Mouse (Mus musculus): ENCODE data around the gene Msi1. TPM values are rescaled to one million over a fixed set of nuclear protein-coding genes. Genes with fewer than 3 reads are reported as not detected.

The Msi1 gene
- polyA plus RNA-seq, 1 experiment from 2014 or later = 23.0 TPM

DNA sequence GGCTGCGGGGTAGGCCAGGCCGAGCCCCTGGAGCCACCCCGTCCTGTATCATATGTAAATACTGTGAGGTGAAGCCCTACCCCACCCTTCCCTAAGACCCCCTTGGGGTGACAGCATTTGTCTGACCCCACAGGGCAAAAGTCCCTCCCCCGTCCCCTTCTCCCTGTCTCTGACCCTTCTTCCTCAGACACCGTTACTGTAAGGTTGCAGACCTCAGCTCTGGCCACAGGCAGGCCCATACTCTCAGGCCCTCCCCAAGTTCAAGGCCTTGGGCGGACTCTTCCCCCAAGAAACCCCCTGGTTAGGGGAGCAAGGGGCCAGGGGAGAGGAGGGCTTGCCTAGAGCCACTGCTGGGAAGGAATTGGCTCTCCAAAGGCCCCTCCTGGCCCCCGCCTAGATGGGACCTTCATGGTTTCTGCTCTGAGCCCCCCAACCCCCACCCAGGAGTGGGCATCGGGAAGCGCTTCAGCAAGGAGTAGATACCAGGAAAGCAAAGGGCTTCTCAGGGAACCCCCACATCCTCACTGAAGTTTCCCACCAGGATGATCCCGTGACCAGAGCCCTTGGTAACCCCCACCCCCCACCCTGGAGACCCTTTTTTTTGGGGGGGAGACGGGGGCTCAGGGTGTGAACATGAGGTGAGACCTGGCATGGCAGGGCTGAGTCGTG lies 25.2 kb downstream of the Msi1 start:
- WGBS = 81% methylated on average over 12 of the region's 12 CpGs
- Histone ChIP-seq H3K4me2 (ENCODE audit: low read length) (no peak overlapping the region), H3K9ac (ENCODE audit: low read depth, low read length) (no peak overlapping the region), H3K4me1 (ENCODE audit: control insufficient read depth, insufficient read depth, low read depth, low read length) (no peaks in the 10 kb centered on the region), H3K4me3 (ENCODE audit: low read length) (no peak overlapping the region), H3K27me3 (replicated peaks; ENCODE audit: control insufficient read depth, insufficient read depth, low read length) (no peaks in the 10 kb centered on the region), H3K9me3 (ENCODE audit: control insufficient read depth, low read length) (no peaks in the 10 kb centered on the region), H3K36me3 (ENCODE audit: control insufficient read depth, insufficient read depth, low read length) (peaks cover 23% of the 10 kb centered on the region), H3K27ac (ENCODE audit: low read depth, low read length) (no peak overlapping the region)
- 0 out of 2 replicates have a peak, but pooled peaks have one; percentile 19 for ATAC-seq

- WGBS = 75% methylated on average over 7 of the region's 7 CpGs
- ATAC-seq = no peak
- H3K27me3 ChIP-seq (replicated peaks; ENCODE audit: control insufficient read depth, insufficient read depth, low read length) = no peaks in the 10 kb centered on the region
Measured at GRCm38 (mm10) chr5:115455838-115456237, 26.4 kb downstream of the Msi1 start.

GRCm38 (mm10) chr5:115458918-115459317 lies 29.5 kb downstream of the Msi1 start:
- Histone ChIP-seq H3K9ac (ENCODE audit: low read depth, low read length) (no peak overlapping the region), H3K4me2 (ENCODE audit: low read length) (no peak overlapping the region), H3K4me3 (ENCODE audit: low read length) (no peak overlapping the region), H3K4me1 (ENCODE audit: control insufficient read depth, insufficient read depth, low read depth, low read length) (no peaks in the 10 kb centered on the region), H3K36me3 (ENCODE audit: control insufficient read depth, insufficient read depth, low read length) (peaks cover 7% of the 10 kb centered on the region), H3K9me3 (ENCODE audit: control insufficient read depth, low read length) (no peaks in the 10 kb centered on the region), H3K27me3 (replicated peaks; ENCODE audit: control insufficient read depth, insufficient read depth, low read length) (no peaks in the 10 kb centered on the region), H3K27ac (ENCODE audit: low read depth, low read length) (no peak overlapping the region)
- WGBS = 70% methylated on average over 13 of the region's 13 CpGs
- ATAC-seq = no peak

More at GRCm38 (mm10) chr5:115455838-115456237, 26.4 kb downstream of the Msi1 start:
- Histone ChIP-seq H3K9me3 (ENCODE audit: control insufficient read depth, low read length) (no peaks in the 10 kb centered on the region), H3K27ac (ENCODE audit: low read depth, low read length) (no peak overlapping the region), H3K36me3 (ENCODE audit: control insufficient read depth, insufficient read depth, low read length) (peaks cover 21% of the 10 kb centered on the region), H3K4me1 (ENCODE audit: control insufficient read depth, insufficient read depth, low read depth, low read length) (no peaks in the 10 kb centered on the region), H3K9ac (ENCODE audit: low read depth, low read length) (no peak overlapping the region), H3K4me2 (ENCODE audit: low read length) (no peak overlapping the region), H3K4me3 (ENCODE audit: low read length) (no peak overlapping the region)

DNA sequence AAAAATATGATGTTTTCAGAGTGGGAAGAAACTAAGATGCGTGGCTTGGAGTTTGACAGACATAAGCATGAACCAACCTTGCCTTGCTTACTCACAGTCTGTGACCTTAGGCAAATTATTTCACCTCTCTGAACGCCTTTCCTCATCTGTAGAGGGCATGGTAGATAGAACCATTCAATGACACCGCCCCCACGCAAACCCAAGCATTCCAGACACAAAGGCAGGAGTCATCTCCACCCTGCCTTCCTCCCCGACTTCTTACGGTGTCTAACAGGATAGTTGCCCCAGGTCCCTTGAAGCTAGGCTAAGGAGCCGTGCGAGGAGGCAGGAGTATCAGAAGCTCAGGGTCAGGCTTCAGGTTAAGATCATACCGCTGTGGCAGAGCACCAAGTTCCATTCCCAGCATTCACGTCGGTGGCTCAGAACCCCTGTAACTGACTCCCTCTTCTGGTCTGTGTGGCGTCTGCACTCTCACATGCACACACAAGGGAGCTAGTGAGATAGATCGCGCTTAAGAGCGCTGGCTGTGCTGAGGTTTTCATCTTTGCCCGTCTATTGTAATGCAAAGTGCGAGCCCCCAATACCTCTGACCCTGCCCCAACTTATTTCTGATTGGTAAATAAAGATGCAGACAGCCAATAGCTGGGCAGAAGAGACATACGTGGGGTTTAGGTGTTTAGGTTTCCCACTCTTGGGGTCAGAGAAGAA lies 35.2 kb downstream of the Msi1 start:
- Histone ChIP-seq H3K9ac (ENCODE audit: low read depth, low read length) (no peak overlapping the region), H3K4me1 (ENCODE audit: control insufficient read depth, insufficient read depth, low read depth, low read length) (no peaks in the 10 kb centered on the region), H3K27ac (ENCODE audit: low read depth, low read length) (no peak overlapping the region), H3K36me3 (ENCODE audit: control insufficient read depth, insufficient read depth, low read length) (no peaks in the 10 kb centered on the region), H3K4me3 (ENCODE audit: low read length) (no peak overlapping the region), H3K27me3 (replicated peaks; ENCODE audit: control insufficient read depth, insufficient read depth, low read length) (no peaks in the 10 kb centered on the region), H3K4me2 (ENCODE audit: low read length) (no peak overlapping the region), H3K9me3 (ENCODE audit: control insufficient read depth, low read length) (no peaks in the 10 kb centered on the region)
- ATAC-seq = no peak
- WGBS = 83% methylated on average over 18 of the region's 18 CpGs

DNA sequence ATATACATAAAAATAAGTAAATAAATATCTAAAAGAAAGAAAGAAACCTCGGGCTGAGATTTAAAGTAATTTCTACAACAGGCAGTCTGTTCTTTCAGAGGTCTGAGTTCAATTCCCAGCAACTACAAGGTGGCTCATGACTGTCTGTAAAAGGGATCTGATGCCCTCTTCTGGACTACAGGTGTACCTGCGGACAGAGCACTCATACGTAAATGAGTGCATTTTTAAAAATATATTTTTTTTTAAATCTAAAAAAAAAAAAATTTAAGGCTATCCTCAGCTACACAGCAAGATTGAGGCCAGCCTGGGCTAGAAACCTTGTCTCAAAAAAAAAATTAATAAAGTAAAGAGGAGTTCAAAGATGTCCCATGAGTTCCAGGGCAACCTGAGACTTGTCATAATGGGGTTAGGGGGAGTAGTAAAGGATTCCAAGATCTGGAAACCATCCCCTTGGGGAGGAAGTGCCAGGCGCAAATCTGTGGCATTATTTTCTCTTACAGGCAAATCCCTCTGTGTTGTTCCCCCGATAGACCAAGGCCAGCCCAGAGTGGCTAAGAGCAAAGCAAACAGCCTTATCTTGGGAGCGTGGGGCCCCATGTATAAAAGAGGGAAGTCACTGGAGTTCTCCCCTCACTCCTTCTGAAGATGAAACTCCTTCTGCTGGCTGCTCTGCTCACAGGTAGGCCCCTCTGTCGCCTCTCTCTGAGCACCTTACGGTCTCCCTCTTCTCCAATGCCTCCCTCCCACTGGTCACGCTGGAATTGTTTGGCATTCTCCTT lies 36.4 kb downstream of the Msi1 start, which contains the start of gene Pla2g1b:
TSS of gene Pla2g1b (plus strand) at position 621 of the 779 bp plus-strand sequence.
- Histone ChIP-seq H3K9ac (ENCODE audit: low read depth, low read length) (no peak within 1 kb of the TSS), H3K27me3 (replicated peaks; ENCODE audit: control insufficient read depth, insufficient read depth, low read length) (no peaks in the 10 kb centered on the region), H3K9me3 (ENCODE audit: control insufficient read depth, low read length) (no peaks in the 10 kb centered on the region), H3K36me3 (ENCODE audit: control insufficient read depth, insufficient read depth, low read length) (no peaks in the 10 kb centered on the region), H3K4me3 (ENCODE audit: low read length) (no peak within 1 kb of the TSS), H3K4me1 (ENCODE audit: control insufficient read depth, insufficient read depth, low read depth, low read length) (no peaks in the 10 kb centered on the region), H3K27ac (ENCODE audit: low read depth, low read length) (no peak within 1 kb of the TSS), H3K4me2 (ENCODE audit: low read length) (no peak within 1 kb of the TSS)
- no peak for ATAC-seq
- 52% methylated on average over 9 of the region's 9 CpGs for WGBS

GRCm38 (mm10) chr5:115469791-115470190 lies 40.4 kb downstream of the Msi1 start:
- no peaks in the 10 kb centered on the region for H3K27me3 ChIP-seq (replicated peaks; ENCODE audit: control insufficient read depth, insufficient read depth, low read length)

GRCm38 (mm10) chr5:115470766-115471531 lies 41.5 kb downstream of the Msi1 start:
- H3K4me1 ChIP-seq (ENCODE audit: control insufficient read depth, insufficient read depth, low read depth, low read length) = peaks cover 4% of the 10 kb centered on the region
- no peak overlapping the region for H3K4me3 ChIP-seq (ENCODE audit: low read length)
- H3K4me2 ChIP-seq (ENCODE audit: low read length) = peak overlapping the region; percentile 24
- no peak overlapping the region for H3K9ac ChIP-seq (ENCODE audit: low read depth, low read length)
- no peaks in the 10 kb centered on the region for H3K36me3 ChIP-seq (ENCODE audit: control insufficient read depth, insufficient read depth, low read length)
- ATAC-seq = 0 out of 2 replicates have a peak, but pooled peaks have one; percentile 37
- no peaks in the 10 kb centered on the region for H3K9me3 ChIP-seq (ENCODE audit: control insufficient read depth, low read length)
- 33% methylated on average over 20 of the region's 20 CpGs for WGBS
- H3K27ac ChIP-seq (ENCODE audit: low read depth, low read length) = no peak overlapping the region
- no peaks in the 10 kb centered on the region for H3K27me3 ChIP-seq (replicated peaks; ENCODE audit: control insufficient read depth, insufficient read depth, low read length)

More at GRCm38 (mm10) chr5:115469791-115470190, 40.4 kb downstream of the Msi1 start:
- Histone ChIP-seq H3K4me2 (ENCODE audit: low read length) (no peak overlapping the region), H3K9ac (ENCODE audit: low read depth, low read length) (no peak overlapping the region), H3K4me1 (ENCODE audit: control insufficient read depth, insufficient read depth, low read depth, low read length) (no peaks in the 10 kb centered on the region), H3K4me3 (ENCODE audit: low read length) (no peak overlapping the region), H3K27ac (ENCODE audit: low read depth, low read length) (no peak overlapping the region), H3K36me3 (ENCODE audit: control insufficient read depth, insufficient read depth, low read length) (no peaks in the 10 kb centered on the region), H3K9me3 (ENCODE audit: control insufficient read depth, low read length) (no peaks in the 10 kb centered on the region)
- no peak for ATAC-seq
- 73% methylated on average over 6 of the region's 6 CpGs for WGBS

DNA sequence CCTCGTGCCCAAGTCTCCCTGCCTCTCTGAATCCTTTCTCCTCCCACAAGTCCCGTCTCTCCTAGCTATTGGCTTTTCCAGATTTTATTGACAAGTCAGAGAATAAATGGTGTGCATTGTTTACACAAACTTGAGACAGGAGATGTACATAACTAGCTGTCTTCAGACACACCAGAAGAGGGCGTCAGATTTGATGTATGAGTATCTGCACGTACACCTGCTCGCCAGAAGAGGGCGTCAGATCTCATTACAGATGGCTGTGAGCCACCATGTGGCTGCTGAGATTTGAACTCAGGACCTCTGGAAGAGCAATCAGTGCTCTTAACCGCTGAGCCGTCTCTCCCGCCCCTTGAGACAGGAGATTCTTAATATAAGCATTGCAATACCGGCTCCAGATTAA lies 43.8 kb downstream of the Msi1 start:
- no peak overlapping the region for H3K4me2 ChIP-seq (ENCODE audit: low read length)
- H3K36me3 ChIP-seq (ENCODE audit: control insufficient read depth, insufficient read depth, low read length) = no peaks in the 10 kb centered on the region
- no peaks in the 10 kb centered on the region for H3K27me3 ChIP-seq (replicated peaks; ENCODE audit: control insufficient read depth, insufficient read depth, low read length)
- ATAC-seq = no peak
- WGBS = 72% methylated on average over 10 of the region's 10 CpGs
- no peak overlapping the region for H3K9ac ChIP-seq (ENCODE audit: low read depth, low read length)
- no peaks in the 10 kb centered on the region for H3K9me3 ChIP-seq (ENCODE audit: control insufficient read depth, low read length)
- H3K27ac ChIP-seq (ENCODE audit: low read depth, low read length) = no peak overlapping the region
- peaks cover 4% of the 10 kb centered on the region for H3K4me1 ChIP-seq (ENCODE audit: control insufficient read depth, insufficient read depth, low read depth, low read length)
- H3K4me3 ChIP-seq (ENCODE audit: low read length) = no peak overlapping the region
